Mouse (Mus musculus): ENCODE measurements around the gene Dao. TPM values are rescaled to one million over a fixed set of nuclear protein-coding genes. Genes with fewer than 3 reads are reported as not detected.

The Dao gene
- polyA plus RNA-seq, 1 experiment from 2014 or later = not detected

DNA sequence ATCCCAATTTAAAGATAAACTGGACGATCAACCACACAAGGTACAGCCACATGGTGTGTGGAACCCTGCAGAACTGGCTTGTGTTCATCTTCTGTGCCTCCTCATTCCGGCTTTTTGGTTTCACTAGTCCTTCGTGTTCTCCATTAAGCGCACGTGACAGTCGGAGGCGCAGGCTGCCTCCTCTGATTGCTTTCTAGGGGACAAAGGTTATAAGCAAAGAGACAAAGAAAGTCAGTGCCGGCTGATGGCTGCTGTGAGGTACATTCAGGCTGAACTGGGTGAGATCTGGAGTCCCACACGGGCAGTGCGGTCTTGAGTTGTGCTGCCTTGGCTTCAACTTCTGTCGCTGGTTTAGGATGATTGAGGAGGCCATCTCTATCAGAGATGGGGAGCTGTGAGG is 1.1 kb downstream of the Dao start:
- Histone ChIP-seq H3K27ac (no peak overlapping the region), H3K36me3 (ENCODE audit: poor library complexity, severe bottlenecking) (no peaks in the 10 kb centered on the region), H3K4me3 (no peak overlapping the region), H3K27me3 (no peaks in the 10 kb centered on the region), H3K4me2 (no peak overlapping the region), H3K9me3 (replicated peaks) (no peaks in the 10 kb centered on the region), H3K9ac (no peak overlapping the region), H3K4me1 (no peaks in the 10 kb centered on the region)
- WGBS = 80% methylated on average over 11 of the region's 11 CpGs
- no peak for ATAC-seq

DNA sequence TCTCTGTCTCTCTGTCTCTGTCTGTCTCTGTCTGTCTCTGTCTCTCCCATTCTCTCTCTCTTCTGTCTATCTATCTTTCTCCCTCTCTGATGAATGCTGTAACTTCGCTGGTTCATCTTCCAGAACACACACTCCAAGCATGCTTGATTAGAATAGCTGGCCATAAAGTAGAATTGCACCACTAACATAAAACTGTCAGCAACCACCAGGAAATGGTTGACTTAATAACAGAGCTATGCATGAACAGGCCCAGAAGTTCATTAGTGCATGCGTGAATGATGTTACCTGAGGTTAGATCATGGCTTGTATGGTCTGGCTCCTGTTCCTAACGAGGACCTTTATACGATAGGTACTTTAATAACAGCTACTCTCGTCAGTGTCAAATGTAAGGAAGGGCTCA is 1.6 kb downstream of the Dao start:
- Histone ChIP-seq H3K27ac (no peak overlapping the region), H3K27me3 (no peaks in the 10 kb centered on the region), H3K4me2 (no peak overlapping the region), H3K9ac (no peak overlapping the region), H3K4me1 (no peaks in the 10 kb centered on the region), H3K4me3 (no peak overlapping the region), H3K9me3 (replicated peaks) (no peaks in the 10 kb centered on the region), H3K36me3 (ENCODE audit: poor library complexity, severe bottlenecking) (no peaks in the 10 kb centered on the region)
- no peak for ATAC-seq
- 71% methylated on average over 5 of the region's 5 CpGs for WGBS

DNA sequence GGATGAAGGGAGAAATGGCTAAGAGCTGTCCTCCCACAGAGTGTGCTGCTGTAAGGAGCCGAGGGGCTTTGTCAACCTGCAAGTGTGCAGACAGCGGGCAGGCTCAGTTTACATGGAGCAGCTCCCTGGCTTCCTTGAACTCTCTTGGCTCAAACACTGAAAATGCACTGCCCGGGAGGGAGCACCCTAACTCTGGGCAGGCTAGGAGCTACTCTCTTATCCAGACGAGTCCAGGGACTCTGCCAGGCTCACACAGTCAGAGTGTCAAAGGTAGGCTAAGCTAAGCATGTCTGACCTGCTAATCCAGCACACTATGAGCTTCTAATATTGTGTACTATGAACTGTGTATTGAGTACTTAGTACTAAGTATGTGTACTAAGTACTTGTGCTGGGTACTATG is 3.5 kb downstream of the Dao start:
- 76% methylated on average over 4 of the region's 4 CpGs for WGBS
- no peak for ATAC-seq
- no peak overlapping the region for H3K9ac ChIP-seq

DNA sequence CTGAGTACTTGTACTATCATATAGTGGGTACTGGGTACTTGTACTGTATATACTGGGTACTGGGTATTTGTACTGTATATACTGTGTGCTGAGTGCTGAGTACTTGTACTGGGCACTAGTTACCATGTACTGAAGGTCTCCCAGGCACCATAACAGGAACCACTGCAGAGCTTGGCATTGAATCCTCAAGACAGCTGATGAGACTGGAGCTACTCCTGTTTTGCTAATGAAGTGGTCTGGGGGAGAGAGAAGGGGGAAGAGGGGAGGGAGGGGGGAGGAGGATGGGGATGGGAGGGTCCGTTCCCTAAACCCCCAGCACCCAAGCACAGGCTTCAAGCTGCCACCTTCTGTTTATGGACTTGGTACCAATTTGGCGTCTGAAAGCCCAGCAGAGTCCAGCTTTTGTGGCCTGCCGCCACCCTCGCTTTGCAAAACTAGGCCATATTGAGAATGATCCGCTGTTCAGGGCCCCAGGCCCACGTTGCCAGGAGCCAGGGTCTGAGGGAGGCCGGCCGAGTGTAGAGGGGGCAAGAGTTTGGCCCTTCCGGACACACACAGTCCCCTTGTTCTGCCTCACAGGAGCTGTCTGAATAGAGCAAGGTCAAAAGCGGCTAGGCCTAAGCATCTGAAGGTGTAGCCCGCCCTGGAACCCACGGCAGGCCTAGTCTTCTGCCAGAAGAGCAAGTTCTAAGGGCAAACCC is 4.4 kb downstream of the Dao start:
- ATAC-seq = no peak
- Histone ChIP-seq H3K27ac (no peak overlapping the region), H3K9ac (no peak overlapping the region), H3K4me2 (no peak overlapping the region), H3K36me3 (ENCODE audit: poor library complexity, severe bottlenecking) (no peaks in the 10 kb centered on the region), H3K4me1 (no peaks in the 10 kb centered on the region), H3K27me3 (no peaks in the 10 kb centered on the region), H3K4me3 (no peak overlapping the region), H3K9me3 (replicated peaks) (no peaks in the 10 kb centered on the region)
- 75% methylated on average over 12 of the region's 12 CpGs for WGBS

More for the DNA sequence above, 3.5 kb downstream of the Dao start:
- no peaks in the 10 kb centered on the region for H3K36me3 ChIP-seq (ENCODE audit: poor library complexity, severe bottlenecking)
- no peak overlapping the region for H3K4me2 ChIP-seq
- no peak overlapping the region for H3K4me3 ChIP-seq
- no peaks in the 10 kb centered on the region for H3K4me1 ChIP-seq
- H3K27me3 ChIP-seq = no peaks in the 10 kb centered on the region
- H3K9me3 ChIP-seq (replicated peaks) = no peaks in the 10 kb centered on the region
- no peak overlapping the region for H3K27ac ChIP-seq

DNA sequence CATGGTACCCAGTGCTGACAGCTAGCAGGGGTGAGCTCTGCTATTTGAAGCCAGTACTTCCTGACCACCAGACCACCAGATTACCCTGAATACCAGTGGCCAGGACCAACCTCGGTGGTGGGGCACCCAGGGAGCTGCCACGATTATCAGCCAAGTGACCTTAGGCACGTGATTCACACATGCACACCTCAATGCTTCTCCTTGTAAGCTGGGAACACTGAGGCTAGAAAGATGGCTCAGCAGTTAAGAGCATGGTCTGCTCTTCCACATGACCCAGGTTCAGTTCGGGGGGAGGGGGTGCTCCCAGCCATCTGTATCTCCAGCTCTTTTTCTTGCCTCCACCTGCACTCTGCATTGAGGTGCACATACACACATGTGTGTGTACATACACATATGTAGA is 5.5 kb downstream of the Dao start:
- no peak for ATAC-seq
- no peaks in the 10 kb centered on the region for H3K27me3 ChIP-seq
- no peak overlapping the region for H3K9ac ChIP-seq
- no peaks in the 10 kb centered on the region for H3K9me3 ChIP-seq (replicated peaks)
- no peak overlapping the region for H3K4me2 ChIP-seq
- no peak overlapping the region for H3K27ac ChIP-seq
- no peaks in the 10 kb centered on the region for H3K4me1 ChIP-seq
- 85% methylated on average over 4 of the region's 4 CpGs for WGBS
- no peaks in the 10 kb centered on the region for H3K36me3 ChIP-seq (ENCODE audit: poor library complexity, severe bottlenecking)
- H3K4me3 ChIP-seq = no peak overlapping the region

DNA sequence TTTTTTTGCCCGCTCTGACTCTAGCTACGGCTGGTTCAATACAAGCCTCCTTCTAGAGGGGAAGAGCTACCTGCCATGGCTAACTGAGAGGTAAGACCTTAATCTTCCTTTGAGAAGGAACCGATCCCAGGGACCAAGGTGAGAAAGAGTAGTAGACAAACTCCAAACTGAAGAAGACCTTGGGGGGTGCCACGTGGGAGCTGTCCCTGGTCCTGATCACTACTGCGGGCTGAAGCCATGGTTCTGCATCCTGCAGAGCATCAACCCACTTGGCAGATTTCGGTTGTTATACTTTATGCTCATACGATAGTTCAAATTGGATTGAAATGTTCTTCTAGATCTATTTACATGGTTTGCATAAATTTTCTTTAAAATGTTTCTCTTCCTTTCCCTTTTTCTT is 11.6 kb downstream of the Dao start:
- 66% methylated on average over 7 of the region's 7 CpGs for WGBS
- no peak overlapping the region for H3K27ac ChIP-seq

DNA sequence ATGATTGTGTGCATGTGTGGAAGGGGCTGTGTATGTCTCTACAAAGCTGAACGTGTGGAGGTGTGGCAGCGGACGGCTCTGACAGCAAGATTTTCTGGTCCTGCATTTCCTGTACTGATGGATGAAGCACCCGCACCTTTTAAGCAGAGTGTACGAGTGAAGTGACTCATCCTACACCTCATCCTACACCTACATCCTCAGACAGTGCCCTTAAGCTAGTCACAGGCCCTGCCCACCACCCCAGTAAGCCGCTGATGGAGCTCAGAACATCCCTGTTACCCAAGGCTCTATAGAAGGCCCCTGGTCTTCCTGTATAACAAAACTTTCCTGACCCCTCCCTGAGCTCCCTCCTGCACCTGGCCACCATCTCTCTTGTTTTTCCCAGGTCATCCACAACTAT is 20.9 kb downstream of the Dao start:
- H3K4me2 ChIP-seq = no peak overlapping the region
- H3K27me3 ChIP-seq = no peaks in the 10 kb centered on the region
- peaks cover 6% of the 10 kb centered on the region; the same call in 1 of the 2 replicates for H3K4me1 ChIP-seq
- no peak overlapping the region for H3K27ac ChIP-seq
- no peak overlapping the region for H3K4me3 ChIP-seq
- peaks cover 9% of the 10 kb centered on the region for H3K36me3 ChIP-seq (ENCODE audit: poor library complexity, severe bottlenecking)
- no peaks in the 10 kb centered on the region for H3K9me3 ChIP-seq (replicated peaks)
- H3K9ac ChIP-seq = no peak overlapping the region
- 0 out of 2 replicates have a peak, but pooled peaks have one; percentile 16 for ATAC-seq
- WGBS = 63% methylated on average over 6 of the region's 6 CpGs

More for the DNA sequence above, 11.6 kb downstream of the Dao start:
- H3K9ac ChIP-seq = no peak overlapping the region
- H3K4me1 ChIP-seq = no peaks in the 10 kb centered on the region
- no peaks in the 10 kb centered on the region for H3K27me3 ChIP-seq
- no peak overlapping the region for H3K4me3 ChIP-seq
- no peak overlapping the region for H3K4me2 ChIP-seq
- ATAC-seq = no peak
- H3K9me3 ChIP-seq (replicated peaks) = no peaks in the 10 kb centered on the region
- no peaks in the 10 kb centered on the region for H3K36me3 ChIP-seq (ENCODE audit: poor library complexity, severe bottlenecking)

DNA sequence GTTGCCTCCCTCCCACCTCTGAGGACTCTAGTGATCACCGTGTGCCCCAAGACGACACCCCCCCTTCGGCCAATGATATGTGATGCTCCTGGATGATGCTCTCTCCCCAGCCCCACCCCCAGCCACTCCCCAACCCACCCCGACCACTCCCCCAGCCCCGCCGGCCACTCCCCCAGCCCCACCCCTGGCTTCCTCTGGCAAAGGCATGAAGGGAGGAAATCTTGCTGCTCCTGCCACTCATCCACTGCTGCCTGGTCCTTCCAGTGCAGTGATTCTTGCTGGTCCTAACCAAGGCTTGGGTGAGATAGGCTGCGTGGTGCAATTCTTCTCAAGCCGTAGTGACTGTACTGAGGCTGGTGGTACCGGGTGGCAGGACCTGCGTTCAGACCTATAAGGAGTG is 21.4 kb downstream of the Dao start:
- Histone ChIP-seq H3K4me3 (no peak overlapping the region), H3K9me3 (replicated peaks) (no peaks in the 10 kb centered on the region), H3K27me3 (no peaks in the 10 kb centered on the region), H3K36me3 (ENCODE audit: poor library complexity, severe bottlenecking) (peaks cover 11% of the 10 kb centered on the region), H3K9ac (no peak overlapping the region), H3K4me2 (no peak overlapping the region), H3K27ac (no peak overlapping the region), H3K4me1 (peaks cover 8% of the 10 kb centered on the region; the same call in 1 of the 2 replicates)
- 5% methylated on average over 10 of the region's 10 CpGs for WGBS
- peak; percentile 30; the same call in 1 of the 2 replicates for ATAC-seq

DNA sequence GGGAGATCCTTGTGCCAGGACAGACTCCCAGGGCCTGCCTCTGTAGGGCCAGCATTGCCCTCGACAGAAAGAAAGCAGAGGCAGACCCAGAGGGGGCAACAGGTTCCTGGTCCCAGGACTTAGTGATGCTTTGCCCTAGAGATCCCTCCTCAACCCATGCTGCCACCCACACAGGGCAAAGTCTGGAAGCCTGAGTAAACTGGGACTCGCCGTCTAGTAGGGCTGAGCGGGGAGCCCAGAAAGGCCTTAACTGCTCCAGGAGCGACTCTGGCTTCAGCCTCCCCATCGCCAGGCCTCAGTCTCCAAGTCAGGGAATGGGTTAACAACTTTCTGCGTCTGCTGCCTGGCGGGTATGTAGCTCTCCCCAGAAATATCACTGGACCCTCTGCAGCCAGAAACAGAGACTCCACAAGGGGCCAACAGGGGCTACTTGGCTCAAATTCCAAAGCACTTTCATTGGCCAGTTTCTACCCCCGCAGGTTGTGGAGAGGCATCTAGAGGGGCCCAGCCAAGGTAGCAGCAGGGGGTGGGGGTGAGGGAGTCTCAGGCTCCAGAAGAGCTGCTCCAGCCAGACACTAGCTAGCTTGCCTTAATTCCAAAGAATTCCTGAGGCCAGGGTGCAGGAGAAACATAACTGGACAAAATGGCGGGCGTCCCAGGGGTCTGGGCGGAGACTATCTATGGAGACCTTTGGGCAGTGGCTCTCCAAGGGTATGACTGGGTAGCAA is 23.9 kb downstream of the Dao start:
- Histone ChIP-seq H3K4me2 (no peak overlapping the region), H3K4me3 (no peak overlapping the region), H3K27ac (no peak overlapping the region), H3K27me3 (no peaks in the 10 kb centered on the region), H3K4me1 (peaks cover 11% of the 10 kb centered on the region; the same call in 1 of the 2 replicates), H3K9ac (no peak overlapping the region), H3K9me3 (replicated peaks) (no peaks in the 10 kb centered on the region), H3K36me3 (ENCODE audit: poor library complexity, severe bottlenecking) (peaks cover 17% of the 10 kb centered on the region)
- ATAC-seq = no peak
- WGBS = 91% methylated on average over 12 of the region's 12 CpGs

DNA sequence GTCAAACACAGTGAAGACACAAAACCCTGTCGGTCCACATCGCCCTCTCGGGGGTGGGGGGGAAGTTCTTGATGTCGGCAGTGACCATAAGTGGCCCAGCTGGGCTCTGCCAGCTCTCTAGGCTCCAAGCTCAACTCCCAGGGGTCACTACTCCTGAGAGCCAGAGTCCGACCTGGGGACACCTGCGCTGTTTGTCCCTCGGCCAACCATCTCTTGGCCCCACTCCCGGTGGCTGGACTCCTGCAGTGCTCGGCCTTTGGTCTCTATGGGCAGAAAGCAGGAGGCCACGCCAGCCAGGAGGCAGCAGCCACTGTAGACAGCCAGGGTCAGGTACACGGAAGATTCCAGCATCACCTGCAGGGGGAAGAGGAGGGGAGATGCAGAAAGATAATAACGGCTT is 24.6 kb downstream of the Dao start:
- no peak for ATAC-seq
- Histone ChIP-seq H3K36me3 (ENCODE audit: poor library complexity, severe bottlenecking) (peaks cover 23% of the 10 kb centered on the region), H3K27me3 (no peaks in the 10 kb centered on the region), H3K4me3 (no peak overlapping the region), H3K9ac (no peak overlapping the region), H3K4me2 (no peak overlapping the region), H3K27ac (no peak overlapping the region), H3K9me3 (replicated peaks) (no peaks in the 10 kb centered on the region), H3K4me1 (peaks cover 11% of the 10 kb centered on the region; the same call in 1 of the 2 replicates)
- WGBS = 85% methylated on average over 12 of the region's 12 CpGs

DNA sequence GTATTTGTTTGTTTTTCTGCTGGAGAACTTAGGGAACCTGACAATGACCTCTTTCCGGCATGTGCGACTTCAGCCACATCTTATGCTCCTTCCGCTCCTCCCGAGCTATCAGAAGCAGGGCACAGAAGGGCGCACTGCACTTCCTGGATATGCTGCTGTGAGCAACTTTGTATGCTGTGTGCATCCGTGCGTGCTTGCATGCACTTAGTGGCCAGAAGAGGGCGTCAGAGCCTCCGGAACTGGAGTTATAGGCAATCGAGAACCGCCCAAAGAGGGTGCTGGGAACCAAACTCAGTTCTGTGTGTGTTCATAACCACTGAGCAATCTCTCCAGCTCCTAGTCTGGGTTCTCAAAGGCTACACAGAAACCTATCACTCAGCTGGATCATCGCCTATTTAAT is 27.1 kb downstream of the Dao start:
- peaks cover 39% of the 10 kb centered on the region for H3K36me3 ChIP-seq (ENCODE audit: poor library complexity, severe bottlenecking)

DNA sequence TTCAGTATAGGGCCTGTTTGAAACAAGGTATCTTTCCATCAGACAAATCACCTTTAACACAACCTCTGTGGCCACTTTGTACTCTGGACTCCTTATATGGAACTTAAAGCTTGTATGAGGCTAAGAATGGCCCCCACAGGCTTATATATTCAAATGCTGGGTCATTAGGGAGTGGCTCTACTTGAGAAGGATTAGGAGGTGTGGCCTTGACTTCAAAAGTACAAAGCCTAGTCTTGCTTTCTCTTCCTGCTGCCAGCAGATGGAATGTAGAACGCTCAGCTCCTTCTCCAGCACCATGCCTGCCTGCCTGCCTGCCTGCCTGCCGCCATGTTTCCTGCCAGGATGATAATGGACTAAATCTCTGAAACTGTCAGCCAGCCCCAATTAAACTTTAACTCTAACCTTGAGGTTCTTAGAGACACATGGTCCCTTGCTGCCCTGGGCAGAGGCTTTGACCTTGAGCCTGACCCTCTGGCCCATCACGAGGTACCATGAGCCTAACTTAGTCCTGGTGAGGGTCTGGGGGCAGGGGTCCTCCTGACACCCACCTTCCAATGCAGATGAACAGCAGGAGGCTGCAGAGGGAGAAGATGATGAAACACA is 28.8 kb downstream of the Dao start:
- H3K9me3 ChIP-seq (replicated peaks) = no peaks in the 10 kb centered on the region
- H3K27ac ChIP-seq = no peak overlapping the region
- WGBS = 78% methylated on average over 3 of the region's 3 CpGs
- peaks cover 39% of the 10 kb centered on the region for H3K36me3 ChIP-seq (ENCODE audit: poor library complexity, severe bottlenecking)
- no peak overlapping the region for H3K4me2 ChIP-seq
- ATAC-seq = no peak
- H3K9ac ChIP-seq = no peak overlapping the region
- no peak overlapping the region for H3K4me3 ChIP-seq
- H3K4me1 ChIP-seq = 0 out of 2 replicates have a peak, but pooled peaks cover 4% of the 10 kb centered on the region
- H3K27me3 ChIP-seq = no peaks in the 10 kb centered on the region

More for the DNA sequence above, 27.1 kb downstream of the Dao start:
- Histone ChIP-seq H3K27ac (no peak overlapping the region), H3K9ac (no peak overlapping the region), H3K4me3 (no peak overlapping the region), H3K9me3 (replicated peaks) (no peaks in the 10 kb centered on the region), H3K27me3 (no peaks in the 10 kb centered on the region), H3K4me1 (0 out of 2 replicates have a peak, but pooled peaks cover 4% of the 10 kb centered on the region), H3K4me2 (no peak overlapping the region)
- 93% methylated on average over 12 of the region's 12 CpGs for WGBS
- no peak for ATAC-seq
